Mouse (Mus musculus): ENCODE measurements around the gene Ms4a10. TPM values are rescaled to one million over a fixed set of nuclear protein-coding genes. Genes with fewer than 3 reads are reported as not detected.

Gene Ms4a10
- polyA plus RNA-seq, 1 experiment from 2014 or later, result not detected

GRCm38 (mm10) chr19:10980210-10980609, 5.7 kb upstream of the Ms4a10 start:
- Histone ChIP-seq H3K4me3 (replicated peaks) (no peak overlapping the region), H3K27me3 (0 out of 2 replicates have a peak, but pooled peaks cover 5% of the 10 kb centered on the region), H3K36me3 (no peaks in the 10 kb centered on the region), H3K4me1 (replicated peaks) (no peaks in the 10 kb centered on the region), H3K27ac (no peak overlapping the region), H3K9me3 (no peaks in the 10 kb centered on the region), H3K4me2 (replicated peaks) (no peak overlapping the region), H3K9ac (replicated peaks) (no peak overlapping the region)
- ATAC-seq, result peak; percentile 40; the same call in 1 of the 2 replicates
- WGBS, result 91% methylated on average over 5 of the region's 5 CpGs

- Histone ChIP-seq H3K9ac (replicated peaks) (0 out of 2 replicates have a peak overlapping the region, but pooled peaks have one; percentile 36), H3K36me3 (no peaks in the 10 kb centered on the region), H3K9me3 (no peaks in the 10 kb centered on the region), H3K4me3 (replicated peaks) (no peak overlapping the region), H3K4me2 (replicated peaks) (peak overlapping the region; percentile 25), H3K27me3 (0 out of 2 replicates have a peak, but pooled peaks cover 5% of the 10 kb centered on the region), H3K27ac (no peak overlapping the region), H3K4me1 (replicated peaks) (no peaks in the 10 kb centered on the region)
- 10% methylated on average over 18 of the region's 18 CpGs for WGBS
- ATAC-seq, result peak; percentile 63
Observed at GRCm38 (mm10) chr19:10979184-10980168, 5.0 kb upstream of the Ms4a10 start.

GRCm38 (mm10) chr19:10976318-10976717, 1.8 kb upstream of the Ms4a10 start:
- Histone ChIP-seq H3K4me2 (replicated peaks) (no peak overlapping the region), H3K4me3 (replicated peaks) (no peak overlapping the region), H3K36me3 (no peaks in the 10 kb centered on the region), H3K9ac (replicated peaks) (no peak overlapping the region), H3K27ac (no peak overlapping the region), H3K27me3 (no peaks in the 10 kb centered on the region), H3K4me1 (replicated peaks) (no peaks in the 10 kb centered on the region), H3K9me3 (no peaks in the 10 kb centered on the region)
- no peak for ATAC-seq
- 54% methylated on average over 4 of the region's 4 CpGs for WGBS

- H3K4me2 ChIP-seq (replicated peaks), result no peak overlapping the region
Observed at GRCm38 (mm10) chr19:10975187-10975586, 717 bp upstream of the Ms4a10 start.

GRCm38 (mm10) chr19:10973187-10973586, 1.3 kb downstream of the Ms4a10 start:
- Histone ChIP-seq H3K4me3 (replicated peaks) (no peak overlapping the region), H3K36me3 (no peaks in the 10 kb centered on the region), H3K9ac (replicated peaks) (no peak overlapping the region), H3K4me1 (replicated peaks) (no peaks in the 10 kb centered on the region), H3K27me3 (no peaks in the 10 kb centered on the region), H3K9me3 (no peaks in the 10 kb centered on the region), H3K27ac (no peak overlapping the region), H3K4me2 (replicated peaks) (no peak overlapping the region)
- ATAC-seq, result no peak
- 64% methylated on average over 2 of the region's 2 CpGs for WGBS

More at GRCm38 (mm10) chr19:10975187-10975586, 717 bp upstream of the Ms4a10 start:
- whole genome bisulfite sequencing, result 78% methylated on average over 2 of the region's 2 CpGs
- Histone ChIP-seq H3K4me1 (replicated peaks) (no peaks in the 10 kb centered on the region), H3K9me3 (no peaks in the 10 kb centered on the region), H3K9ac (replicated peaks) (no peak overlapping the region), H3K27me3 (no peaks in the 10 kb centered on the region), H3K36me3 (no peaks in the 10 kb centered on the region), H3K27ac (no peak overlapping the region), H3K4me3 (replicated peaks) (no peak overlapping the region)
- ATAC-seq, result no peak

- 11% methylated on average over 3 of the region's 3 CpGs for WGBS
- Histone ChIP-seq H3K4me1 (replicated peaks) (no peaks in the 10 kb centered on the region), H3K4me2 (replicated peaks) (no peak overlapping the region), H3K9ac (replicated peaks) (no peak overlapping the region), H3K27ac (no peak overlapping the region), H3K4me3 (replicated peaks) (no peak overlapping the region), H3K27me3 (no peaks in the 10 kb centered on the region), H3K9me3 (no peaks in the 10 kb centered on the region), H3K36me3 (no peaks in the 10 kb centered on the region)
- ATAC-seq, result no peak
Observed at GRCm38 (mm10) chr19:10972660-10973059, 1.8 kb downstream of the Ms4a10 start.

- WGBS, result 77% methylated on average over 3 of the region's 3 CpGs
- Histone ChIP-seq H3K27me3 (no peaks in the 10 kb centered on the region), H3K36me3 (no peaks in the 10 kb centered on the region), H3K27ac (no peak overlapping the region), H3K4me1 (replicated peaks) (no peaks in the 10 kb centered on the region), H3K4me2 (replicated peaks) (no peak overlapping the region), H3K9ac (replicated peaks) (no peak overlapping the region), H3K4me3 (replicated peaks) (no peak overlapping the region), H3K9me3 (no peaks in the 10 kb centered on the region)
- no peak for ATAC-seq
Observed at GRCm38 (mm10) chr19:10970457-10970856, 4.0 kb downstream of the Ms4a10 start.

- H3K4me3 ChIP-seq (replicated peaks), result no peak overlapping the region
- ATAC-seq, result no peak
- no peaks in the 10 kb centered on the region for H3K9me3 ChIP-seq
- H3K9ac ChIP-seq (replicated peaks), result no peak overlapping the region
- H3K4me1 ChIP-seq (replicated peaks), result no peaks in the 10 kb centered on the region
- H3K4me2 ChIP-seq (replicated peaks), result no peak overlapping the region
- H3K27me3 ChIP-seq, result no peaks in the 10 kb centered on the region
- no peak overlapping the region for H3K27ac ChIP-seq
- H3K36me3 ChIP-seq, result no peaks in the 10 kb centered on the region
- 92% methylated on average over 7 of the region's 7 CpGs for WGBS
Observed at GRCm38 (mm10) chr19:10968578-10968977, 5.9 kb downstream of the Ms4a10 start.

GRCm38 (mm10) chr19:10965721-10966120, 8.7 kb downstream of the Ms4a10 start:
- Histone ChIP-seq H3K4me2 (replicated peaks) (no peak overlapping the region), H3K4me1 (replicated peaks) (no peaks in the 10 kb centered on the region), H3K27ac (no peak overlapping the region), H3K9me3 (no peaks in the 10 kb centered on the region), H3K4me3 (replicated peaks) (no peak overlapping the region), H3K36me3 (no peaks in the 10 kb centered on the region), H3K9ac (replicated peaks) (no peak overlapping the region), H3K27me3 (0 out of 2 replicates have a peak, but pooled peaks cover 3% of the 10 kb centered on the region)
- no peak for ATAC-seq
- whole genome bisulfite sequencing, result 88% methylated on average over 7 of the region's 7 CpGs

GRCm38 (mm10) chr19:10959978-10960346, 14.5 kb downstream of the Ms4a10 start:
- ATAC-seq, result peak; percentile 69; the same call in 1 of the 2 replicates
- no peak overlapping the region for H3K27ac ChIP-seq

GRCm38 (mm10) chr19:10959085-10959977, 15.1 kb downstream of the Ms4a10 start:
- ATAC-seq, result peak; percentile 87
- Histone ChIP-seq H3K4me2 (replicated peaks) (peak overlapping the region; percentile 27; the same call in 1 of the 2 replicates), H3K9me3 (no peaks in the 10 kb centered on the region), H3K4me1 (replicated peaks) (peaks cover 5% of the 10 kb centered on the region), H3K27me3 (peaks cover 11% of the 10 kb centered on the region; the same call in 1 of the 2 replicates), H3K9ac (replicated peaks) (0 out of 2 replicates have a peak overlapping the region, but pooled peaks have one; percentile 12), H3K27ac (no peak overlapping the region), H3K36me3 (no peaks in the 10 kb centered on the region), H3K4me3 (replicated peaks) (no peak overlapping the region)
- WGBS, result 35% methylated on average over 11 of the region's 11 CpGs

More at GRCm38 (mm10) chr19:10959978-10960346, 14.5 kb downstream of the Ms4a10 start:
- 43% methylated on average over 12 of the region's 12 CpGs for WGBS
- Histone ChIP-seq H3K9ac (replicated peaks) (0 out of 2 replicates have a peak overlapping the region, but pooled peaks have one; percentile 12), H3K4me3 (replicated peaks) (no peak overlapping the region), H3K4me1 (replicated peaks) (peaks cover 5% of the 10 kb centered on the region), H3K4me2 (replicated peaks) (peak overlapping the region; percentile 27; the same call in 1 of the 2 replicates), H3K27me3 (peaks cover 11% of the 10 kb centered on the region; the same call in 1 of the 2 replicates), H3K36me3 (no peaks in the 10 kb centered on the region), H3K9me3 (no peaks in the 10 kb centered on the region)
